Mouse (Mus musculus) heart, adult 18-20 months (tissue): ENCODE data around the gene Maip1. TPM values are rescaled to one million over a fixed set of nuclear protein-coding genes. Genes with fewer than 3 reads are reported as not detected.

Source experiments
- DNase-seq, 2 experiments: peaks; one replicate each; pipeline ENCODE4 v3.0.0; 2021 to 2022; ENCODE audit warnings: mixed read lengths in 1 of 2
- long read RNA-seq, 2 experiments: library from polyadenylated mRNA; stranded (forward); transcript quantifications; one replicate each; pipeline ENCODE4 v2.0.0; 2021
- total RNA-seq, 2 experiments: library from RNA; stranded (reverse); gene quantifications; 2 replicates each; pipeline ENCODE4 v1.2.3; 2021

The Maip1 gene
- 10 to 100 TPM; 10.3 to 11.3 TPM for total RNA-seq
- long read RNA-seq, experiment 1, transcript Maip1-201 (5 exons, 3,540 nt) = major isoform, 21 of 21 reads
- long read RNA-seq, experiment 1, partial matches to known transcripts = 0 of 21 reads
- long read RNA-seq, experiment 1, other reads (novel, unspliced or antisense) = 0 of 21 reads
- long read RNA-seq, experiment 2, transcript Maip1-201 (5 exons, 3,540 nt) = major isoform, 7 of 8 reads
- long read RNA-seq, experiment 2, partial matches to known transcripts = 0 of 8 reads
- long read RNA-seq, experiment 2, other reads (novel, unspliced or antisense) = 1 of 8 reads

GRCm38 (mm10) chr1:57406187-57407151, at the start of gene Maip1, which contains the start of gene Tyw5:
TSS of gene Maip1 (plus strand) at chr1:57406328.
TSS of gene Tyw5 (minus strand) at chr1:57407101.
- peak; percentile 84 to 91 for DNase-seq

DNA sequence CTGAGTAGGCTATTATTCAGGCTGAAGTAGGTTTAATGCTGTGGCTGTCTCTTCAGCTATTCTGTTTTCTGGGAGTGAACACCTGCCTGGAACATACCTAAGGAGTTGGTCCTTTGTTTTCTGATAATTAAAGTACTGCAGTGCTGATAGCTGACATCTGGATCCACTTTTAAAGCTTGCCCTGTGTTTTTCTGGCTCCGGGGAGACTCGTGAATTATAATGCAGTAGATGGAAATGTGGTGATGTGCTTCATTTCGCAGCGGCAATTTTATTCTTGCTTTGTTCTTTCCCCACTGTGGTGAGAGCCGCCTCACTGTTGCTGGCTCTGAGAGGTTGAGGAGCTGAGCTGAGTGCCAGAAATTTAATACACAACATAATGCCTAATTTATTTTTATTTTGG, 47.6 kb upstream of the Maip1 start:
- DNase-seq = no peak

- no peak for DNase-seq
Observed at GRCm38 (mm10) chr1:57367446-57367845, 38.7 kb upstream of the Maip1 start.

GRCm38 (mm10) chr1:57369111-57369510, 37.0 kb upstream of the Maip1 start:
- no peak for DNase-seq

DNA sequence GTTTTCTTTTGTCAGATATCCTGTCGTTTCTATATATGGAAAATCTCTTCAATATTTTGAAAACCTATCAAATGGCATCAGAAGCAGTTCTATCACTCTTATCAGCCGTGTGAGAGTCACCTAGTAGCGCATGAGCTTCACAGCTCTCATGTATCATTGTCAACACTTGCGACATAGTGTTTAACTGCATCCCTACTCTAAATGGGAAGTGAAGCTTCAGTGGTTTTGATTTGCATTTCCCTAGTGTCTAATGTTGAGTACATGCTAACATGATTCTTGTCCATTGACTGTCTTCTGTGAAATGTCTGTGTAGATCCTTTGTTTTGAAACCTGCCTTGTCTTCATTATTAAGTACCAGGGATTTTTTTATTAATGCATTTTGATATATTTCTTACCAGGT, 35.7 kb upstream of the Maip1 start:
- no peak for DNase-seq

DNA sequence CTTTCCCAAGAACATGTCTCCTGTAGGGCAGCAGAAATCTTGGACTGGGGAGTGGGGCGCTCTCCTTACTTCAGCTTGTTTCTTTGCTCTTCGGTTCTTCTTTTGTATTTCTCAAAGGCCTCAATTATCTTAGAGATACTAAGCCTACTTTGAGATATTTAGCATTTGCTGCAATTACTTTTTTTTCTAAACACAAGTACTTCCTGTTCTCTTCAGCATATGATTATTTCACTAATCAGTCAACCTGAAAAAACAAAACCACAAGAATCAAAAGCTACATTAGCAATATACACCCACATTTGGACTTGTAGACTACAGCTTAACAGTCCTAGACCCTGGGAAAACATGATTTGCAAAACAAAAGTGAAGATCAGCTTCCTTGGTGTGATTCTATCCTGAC, 30.9 kb upstream of the Maip1 start:
- no peak for DNase-seq

DNA sequence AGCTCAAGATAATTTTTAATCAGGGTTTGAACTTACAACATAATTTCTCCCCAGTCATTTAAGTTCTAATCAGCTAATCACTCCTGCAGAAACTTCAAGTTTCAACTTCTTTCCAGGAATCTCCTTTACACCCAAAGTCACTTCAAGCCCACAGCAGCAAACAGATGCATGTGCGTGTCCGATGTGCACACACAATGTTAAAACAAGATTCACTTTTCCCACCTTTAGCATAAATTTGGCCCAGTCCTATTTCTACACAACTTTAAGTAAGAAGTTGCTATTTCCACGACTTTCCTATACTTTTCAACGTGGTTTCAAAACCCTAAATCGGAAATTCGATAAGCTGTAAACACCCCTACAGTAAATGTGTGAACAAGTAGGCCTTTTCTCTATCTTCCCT, 29.3 kb upstream of the Maip1 start:
- DNase-seq = no peak

- DNase-seq = peak; percentile 95 to 96
Observed at GRCm38 (mm10) chr1:57377376-57378341, 28.5 kb upstream of the Maip1 start, which contains the start of gene 1700066M21Rik. TSS of gene 1700066M21Rik (plus strand) at chr1:57377620.

- DNase-seq = no peak
Observed at GRCm38 (mm10) chr1:57386519-57386918, 19.6 kb upstream of the Maip1 start.

DNA sequence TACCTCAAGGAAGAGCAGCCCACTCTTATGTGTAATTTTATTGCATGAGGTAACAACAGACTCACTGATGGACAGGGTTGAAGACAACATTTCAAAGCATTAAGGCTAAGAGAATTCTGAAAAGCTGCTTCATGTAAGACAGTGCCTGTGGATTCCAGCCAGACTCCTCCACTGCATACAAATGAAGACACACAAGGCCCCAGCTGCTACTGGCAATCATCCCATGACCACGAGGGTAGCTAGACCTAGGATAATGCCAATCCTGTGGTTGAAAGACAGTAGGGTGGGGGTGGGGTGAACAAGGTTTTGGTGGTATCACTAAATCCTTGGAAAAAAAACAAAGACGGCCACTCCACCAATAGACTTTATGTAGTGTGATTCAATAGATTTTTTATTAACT, 18.3 kb upstream of the Maip1 start:
- no peak for DNase-seq

GRCm38 (mm10) chr1:57388402-57389155, 17.5 kb upstream of the Maip1 start:
- no peak for DNase-seq

- no peak for DNase-seq
Observed at GRCm38 (mm10) chr1:57390993-57391790, 14.9 kb upstream of the Maip1 start.

- DNase-seq = no peak
Observed at GRCm38 (mm10) chr1:57392417-57392816, 13.7 kb upstream of the Maip1 start.

DNA sequence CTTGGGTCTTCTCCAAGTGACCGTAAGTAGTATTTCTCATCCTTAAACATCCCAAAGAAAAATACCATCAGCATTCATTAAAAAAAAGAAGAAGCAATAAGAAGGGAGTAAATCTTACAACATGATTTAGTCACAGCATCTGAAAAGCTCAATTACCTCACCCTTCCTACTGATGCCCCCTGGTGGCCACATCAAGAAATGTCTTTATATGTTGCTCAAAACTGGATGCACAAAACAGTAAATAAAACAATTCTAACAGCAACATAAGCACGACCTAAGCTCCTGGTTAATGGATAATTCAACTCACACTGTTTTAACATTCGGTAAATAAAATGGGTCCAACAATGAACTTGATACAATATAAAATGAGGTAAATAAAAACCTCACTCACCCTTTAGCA, 12.1 kb upstream of the Maip1 start:
- peak; percentile 26 to 61 for DNase-seq

GRCm38 (mm10) chr1:57400321-57400720, 5.8 kb upstream of the Maip1 start:
- no peak for DNase-seq

GRCm38 (mm10) chr1:57400877-57401276, 5.3 kb upstream of the Maip1 start:
- no peak for DNase-seq

DNA sequence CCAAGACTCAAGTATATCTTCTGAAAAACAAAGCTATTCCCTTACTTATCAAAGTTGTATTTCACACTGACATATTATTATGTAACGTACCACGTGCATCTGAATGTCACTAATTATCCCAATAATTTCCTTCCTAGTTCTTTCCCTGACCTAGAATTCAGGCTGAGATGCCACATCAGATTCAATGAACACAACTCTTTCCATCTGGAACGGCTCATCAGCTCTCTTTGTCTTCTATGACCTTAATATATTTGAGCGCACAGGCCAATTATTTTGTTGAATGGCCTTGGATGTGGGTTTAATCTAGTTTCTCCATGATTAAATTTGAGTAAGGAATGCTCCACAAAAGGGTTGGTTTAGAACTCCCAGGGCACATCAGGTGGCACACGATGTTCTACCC, 4.0 kb upstream of the Maip1 start:
- no peak for DNase-seq

- DNase-seq = no peak
Observed at GRCm38 (mm10) chr1:57408994-57409393, 2.9 kb downstream of the Maip1 start.

GRCm38 (mm10) chr1:57413397-57413796, 7.3 kb downstream of the Maip1 start:
- DNase-seq = no peak

DNA sequence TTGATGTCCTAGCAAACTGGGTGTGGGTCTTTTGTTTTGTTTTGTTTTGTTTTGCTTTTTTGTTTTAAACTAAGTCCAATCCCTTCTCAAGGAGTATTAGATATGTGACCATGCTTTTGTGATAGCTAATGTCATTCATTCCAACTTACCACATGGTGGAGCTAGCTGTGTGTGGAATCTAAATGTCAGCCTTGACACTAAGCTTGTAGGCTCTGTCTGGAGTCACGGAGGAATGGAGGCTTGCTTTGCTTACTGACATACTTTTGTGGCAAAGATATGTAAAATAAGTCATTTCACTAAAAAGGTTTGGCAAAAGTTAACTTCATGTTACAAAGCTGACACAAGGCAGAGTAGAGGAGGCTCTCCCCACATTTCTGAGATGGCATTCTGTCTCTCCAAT, 17.6 kb downstream of the Maip1 start:
- no peak for DNase-seq
